Mouse (Mus musculus) right cerebral cortex, adult 2 months (tissue): ENCODE data around the gene Slco3a1.

Experiments
- DNase-seq, 2 experiments: peaks; one replicate each; pipeline ENCODE4 v3.0.0; 2021 to 2022; ENCODE audit warnings: low spot score in 2 of 2

Gene Slco3a1

GRCm38 (mm10) chr7:74554608-74555311, at the start of gene Slco3a1:
Gene Slco3a1 (minus strand): TSS chr7:74554780.
- DNase-seq, result peak; percentile 75

- no peak for DNase-seq
Measured at GRCm38 (mm10) chr7:74600996-74601395, 46.4 kb upstream of the Slco3a1 start.

- no peak for DNase-seq
Measured at GRCm38 (mm10) chr7:74579411-74579810, 24.8 kb upstream of the Slco3a1 start.

- DNase-seq, result no peak
Measured at GRCm38 (mm10) chr7:74575678-74576077, 21.1 kb upstream of the Slco3a1 start.

GRCm38 (mm10) chr7:74555416-74555815, 836 bp upstream of the Slco3a1 start:
- DNase-seq, result peak; percentile 76 to 81

GRCm38 (mm10) chr7:74554041-74554561, 479 bp downstream of the Slco3a1 start:
- DNase-seq, result peak in 1 of 2 experiments; percentile 52

GRCm38 (mm10) chr7:74553111-74553650, 1.4 kb downstream of the Slco3a1 start:
- no peak for DNase-seq

- DNase-seq, result no peak
Measured at GRCm38 (mm10) chr7:74552546-74552945, 2.0 kb downstream of the Slco3a1 start.

GRCm38 (mm10) chr7:74552000-74552358, 2.6 kb downstream of the Slco3a1 start:
- no peak for DNase-seq

GRCm38 (mm10) chr7:74551338-74551999, 3.1 kb downstream of the Slco3a1 start:
- DNase-seq, result no peak

- DNase-seq, result no peak
Measured at GRCm38 (mm10) chr7:74549686-74550085, 4.9 kb downstream of the Slco3a1 start.

GRCm38 (mm10) chr7:74549013-74549582, 5.5 kb downstream of the Slco3a1 start:
- DNase-seq, result no peak

GRCm38 (mm10) chr7:74546691-74547090, 7.9 kb downstream of the Slco3a1 start:
- no peak for DNase-seq

GRCm38 (mm10) chr7:74545498-74545990, 9.0 kb downstream of the Slco3a1 start:
- no peak for DNase-seq

- no peak for DNase-seq
Measured at GRCm38 (mm10) chr7:74544306-74544705, 10.3 kb downstream of the Slco3a1 start.

- DNase-seq, result no peak
Measured at GRCm38 (mm10) chr7:74541958-74542357, 12.6 kb downstream of the Slco3a1 start.

GRCm38 (mm10) chr7:74540933-74541725, 13.5 kb downstream of the Slco3a1 start:
- DNase-seq, result no peak

GRCm38 (mm10) chr7:74536186-74536585, 18.4 kb downstream of the Slco3a1 start:
- DNase-seq, result no peak

GRCm38 (mm10) chr7:74531468-74532097, 23.0 kb downstream of the Slco3a1 start:
- DNase-seq, result no peak

GRCm38 (mm10) chr7:74529877-74530276, 24.7 kb downstream of the Slco3a1 start:
- no peak for DNase-seq

GRCm38 (mm10) chr7:74529183-74529757, 25.3 kb downstream of the Slco3a1 start:
- no peak for DNase-seq
